Mouse (Mus musculus): ENCODE results near the gene Mrps26.

DNA sequence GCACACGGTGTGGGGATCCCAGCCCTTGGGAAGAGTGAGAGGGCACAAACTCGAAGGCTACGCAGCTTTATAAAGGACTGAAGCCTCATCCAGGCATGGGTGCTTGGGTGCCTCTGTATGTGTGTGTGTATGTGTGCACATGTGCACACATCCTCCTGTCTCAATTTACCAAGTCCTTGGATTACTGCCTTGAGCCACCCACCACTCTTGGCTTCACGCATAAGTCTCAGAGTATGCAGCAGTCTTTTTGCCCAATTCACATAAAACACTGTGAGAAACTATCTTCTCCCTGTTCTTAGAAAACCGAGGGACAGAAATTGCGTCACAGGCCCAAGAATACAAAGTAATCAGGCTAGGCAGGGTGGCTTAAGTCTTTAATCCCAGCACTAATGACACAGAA, 22.5 kb downstream of the Mrps26 start:
- TF ChIP-seq MAFK (IDR thresholded peaks at IDR 0.05; ENCODE audit: insufficient read depth, low read depth, low read length) (no peak), ZC3H11A (IDR thresholded peaks at IDR 0.05; ENCODE audit: borderline replicate concordance, low read depth, low read length) (no peak), CHD2 (IDR thresholded peaks at IDR 0.05; ENCODE audit: low read depth, low read length) (no peak), HCFC1 (IDR thresholded peaks at IDR 0.05; ENCODE audit: borderline replicate concordance, insufficient read depth, low read length) (no peak), ZNF384 (IDR thresholded peaks at IDR 0.05; ENCODE audit: low read depth, low read length) (no peak)

Measured in ES-E14 (cell line).